Comparison of ENCODE assay signal across 11 mouse cellular contexts in the genomic region with DNA sequence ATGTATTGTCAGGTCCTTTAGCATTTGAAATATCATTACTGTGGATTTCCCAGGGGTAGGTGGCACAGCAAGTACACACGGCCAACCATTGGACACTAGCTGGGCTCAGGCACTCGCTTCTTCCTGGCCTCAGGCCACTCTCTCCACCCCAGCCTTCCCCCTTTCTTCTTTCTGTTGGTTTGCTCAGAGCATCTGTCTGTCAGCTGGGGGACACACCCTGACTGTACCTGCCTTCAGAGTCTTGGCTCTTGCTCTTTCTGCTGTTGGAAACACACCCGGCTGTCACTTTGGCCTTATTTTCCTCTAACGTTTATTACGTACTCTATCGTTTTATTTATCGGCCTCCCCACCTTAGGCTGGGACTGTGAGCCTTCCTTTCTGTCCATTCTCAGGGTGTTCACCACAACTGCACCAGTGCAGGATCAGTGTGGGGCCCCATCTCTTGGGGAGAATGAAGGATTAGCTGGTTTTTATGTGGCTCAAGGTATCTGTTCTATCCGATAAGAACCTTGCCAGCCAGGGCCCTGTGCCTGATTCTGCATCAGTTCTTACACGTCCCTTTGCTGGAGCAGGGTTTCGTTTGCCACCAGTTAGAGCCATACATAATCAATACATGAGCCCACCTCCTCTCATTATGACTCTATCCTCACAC.
A peak's percentile ranks its signal among the peaks of the same experiment; 100 is the strongest.
DNase-seq lines count a peak whose midpoint lies in the region; ATAC-seq and TF ChIP-seq lines count a peak whose summit lies in the region.
"Had no signal": no experiment of that assay in that cellular context is flagged by ENCODE, and none has a peak within 500 bp of the region (broad histone marks: within the 10 kb centered on the region; RNA-seq: fewer than 3 reads in every experiment).

No protein-coding gene starts in this region.

- no peaks in the 10 kb centered on the region for H3K9me3 ChIP-seq in intestine, embryonic 15.5 days
- no peaks in the 10 kb centered on the region for H3K9me3 ChIP-seq in intestine, postnatal 0 days (ENCODE audit: control insufficient read depth)
- no peaks in the 10 kb centered on the region for H3K9me3 ChIP-seq in midbrain, embryonic 13.5 days

- ATAC-seq in intestine, embryonic 15.5 days, result peak; percentile 65
- ATAC-seq in intestine, postnatal 0 days, result no peak
- peak; percentile 67 for ATAC-seq in erythroblast, adult 5-6 weeks (replicated peaks; ENCODE audit: low FRiP score, poor library complexity, severe bottlenecking)
- ATAC-seq in midbrain, embryonic 13.5 days, result 0 out of 2 replicates have a peak, but pooled peaks have one; percentile 28

- no peak for TF ChIP-seq CTCF in intestine, postnatal 0 days (IDR thresholded peaks at IDR 0.05; ENCODE audit: low read depth)

- H3K27ac ChIP-seq in intestine, embryonic 15.5 days, result no peak overlapping the region
- no peak overlapping the region for H3K27ac ChIP-seq in intestine, postnatal 0 days (ENCODE audit: low read depth, low read length)
- peak overlapping the region; percentile 1; the same call in 1 of the 2 replicates for H3K27ac ChIP-seq in midbrain, embryonic 13.5 days
- H3K27ac ChIP-seq: kidney, postnatal 0 days; macrophage had no signal

- H3K9ac ChIP-seq in intestine, embryonic 15.5 days, result no peak overlapping the region
- no peak overlapping the region for H3K9ac ChIP-seq in intestine, postnatal 0 days (ENCODE audit: low read depth, low read length)
- H3K9ac ChIP-seq in midbrain, embryonic 13.5 days (replicated peaks), result no peak overlapping the region

- no peak overlapping the region for H3K4me2 ChIP-seq in intestine, embryonic 15.5 days (replicated peaks)
- H3K4me2 ChIP-seq in intestine, postnatal 0 days (replicated peaks; ENCODE audit: low read depth), result no peak overlapping the region
- H3K4me2 ChIP-seq in midbrain, embryonic 13.5 days (replicated peaks), result no peak overlapping the region

- DNase-seq in liver, result peak; percentile 78
- no peak for DNase-seq in testis, postnatal 14 days (ENCODE audit: low spot score)
- DNase-seq in cerebellum, postnatal 10 days, result no peak
- no peak for DNase-seq in lung, postnatal 14 days
- DNase-seq: right cerebral cortex, postnatal 4 days had no signal

- H3K36me3 ChIP-seq in intestine, embryonic 15.5 days, result no peaks in the 10 kb centered on the region
- H3K36me3 ChIP-seq in intestine, postnatal 0 days (ENCODE audit: control insufficient read depth, insufficient read depth), result no peaks in the 10 kb centered on the region
- no peaks in the 10 kb centered on the region for H3K36me3 ChIP-seq in midbrain, embryonic 13.5 days

- whole genome bisulfite sequencing in intestine, embryonic 15.5 days, result 59% methylated on average over 10 of the region's 10 CpGs
- 56% methylated on average over 10 of the region's 10 CpGs for WGBS in intestine, postnatal 0 days
- 50% methylated on average over 10 of the region's 10 CpGs for WGBS in midbrain, embryonic 13.5 days

- H3K27me3 ChIP-seq in intestine, embryonic 15.5 days (replicated peaks), result no peaks in the 10 kb centered on the region
- no peaks in the 10 kb centered on the region for H3K27me3 ChIP-seq in intestine, postnatal 0 days (replicated peaks; ENCODE audit: control insufficient read depth, insufficient read depth, low read length)
- no peaks in the 10 kb centered on the region for H3K27me3 ChIP-seq in midbrain, embryonic 13.5 days

- H3K4me3 ChIP-seq in intestine, embryonic 15.5 days (replicated peaks), result no peak overlapping the region
- no peak overlapping the region for H3K4me3 ChIP-seq in intestine, postnatal 0 days (ENCODE audit: low read depth, low read length)
- H3K4me3 ChIP-seq in midbrain, embryonic 13.5 days (replicated peaks), result no peak overlapping the region

- peaks cover 15% of the 10 kb centered on the region for H3K4me1 ChIP-seq in intestine, embryonic 15.5 days (replicated peaks)
- no peaks in the 10 kb centered on the region for H3K4me1 ChIP-seq in intestine, postnatal 0 days (replicated peaks; ENCODE audit: control insufficient read depth, insufficient read depth, low read length)
- peaks cover 41% of the 10 kb centered on the region for H3K4me1 ChIP-seq in midbrain, embryonic 13.5 days (replicated peaks)
